Mouse (Mus musculus) stomach, postnatal 0 days (tissue): ENCODE data around the gene Fbxw9.

Experiments used
- CTCF ChIP-seq: IDR thresholded peaks from 2 replicates; pipeline ENCODE4 v1.5.1; 2016; ENCODE audit warnings: antibody characterized with exemption, low read depth, mild to moderate bottlenecking, moderate library complexity
- EP300 ChIP-seq: optimal IDR thresholded peaks from 2 replicates; pipeline ENCODE3; 2016; ENCODE audit warnings: antibody characterized with exemption

DNA sequence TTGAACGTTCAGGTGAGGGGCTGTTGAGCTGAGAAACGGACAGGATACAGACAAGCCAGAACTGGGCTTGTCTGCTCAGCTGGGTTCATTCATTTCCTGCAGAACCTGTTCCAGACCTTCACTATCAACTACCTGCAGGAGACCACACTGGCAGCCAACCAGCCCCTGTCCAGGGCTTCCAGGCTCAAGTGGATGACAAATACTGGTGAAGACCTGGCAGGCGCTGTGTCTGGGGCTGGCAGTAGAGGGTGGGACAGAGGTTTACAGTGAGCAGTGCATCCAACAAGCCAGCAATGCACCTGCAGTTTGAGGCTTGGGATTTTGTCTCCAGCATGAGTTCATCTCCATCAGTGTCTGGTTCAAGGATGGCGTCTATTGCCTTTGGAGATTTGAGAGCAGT, 37.0 kb downstream of the Fbxw9 start:
- no peak for TF ChIP-seq CTCF
- TF ChIP-seq EP300 = no peak
